Mouse (Mus musculus) limb, embryonic 14.5 days (tissue): ENCODE measurements around the gene Hist1h2ae. TPM values are rescaled to one million over a fixed set of nuclear protein-coding genes. Genes with fewer than 3 reads are reported as not detected.
"Not testable (repeated sequence)": the region's sequence is repeated elsewhere in the genome, so short reads cannot be mapped to it uniquely, and the experiment has no call there.

ENCODE experiments used
- ATAC-seq: fragments of 200-750 bp; cut with Nextera tagmentation; 2 replicates; pipeline ENCODE4 v1.8.0; 2017; ENCODE audit warnings: low read depth, moderate number of reproducible peaks, moderate TSS enrichment; ENCODE audit not compliant: low FRiP score
- DNase-seq: peaks from one replicate; pipeline ENCODE4 v3.0.0-alpha.2; 2015; ENCODE audit warnings: low spot score
- H3K27ac ChIP-seq: fragments of 300-500 bp; sonication (generic); replicated peaks from 2 replicates; pipeline ENCODE4 v1.5.1; 2014; ENCODE audit warnings: low read depth, mild to moderate bottlenecking, low read length, moderate library complexity, mixed read lengths
- H3K27me3 ChIP-seq: fragments of 300-500 bp; sonication (generic); 2 replicates; pipeline ENCODE4 v1.6.1; 2014; ENCODE audit warnings: low read length, mixed read lengths; ENCODE audit not compliant: control insufficient read depth, insufficient read depth
- H3K36me3 ChIP-seq: fragments of 300-500 bp; sonication (generic); 2 replicates; pipeline ENCODE4 v1.6.1; 2014; ENCODE audit warnings: mild to moderate bottlenecking, low read length, moderate library complexity, mixed read lengths; ENCODE audit not compliant: control insufficient read depth, insufficient read depth
- H3K4me1 ChIP-seq: fragments of 300-500 bp; sonication (generic); 2 replicates; pipeline ENCODE4 v1.6.1; 2014; ENCODE audit warnings: antibody characterized with exemption, low read length, mixed read lengths; ENCODE audit not compliant: control insufficient read depth, insufficient read depth
- H3K4me2 ChIP-seq: fragments of 300-500 bp; sonication (generic); replicated peaks from 2 replicates; pipeline ENCODE4 v1.6.1; 2014; ENCODE audit warnings: low read depth, mild to moderate bottlenecking, low read length, moderate library complexity; ENCODE audit not compliant: severe bottlenecking
- H3K4me3 ChIP-seq: fragments of 300-500 bp; sonication (generic); replicated peaks from 2 replicates; pipeline ENCODE4 v1.5.1; 2014; ENCODE audit warnings: low read length
- H3K9ac ChIP-seq: fragments of 300-500 bp; sonication (generic); 2 replicates; pipeline ENCODE4 v1.6.1; 2014; ENCODE audit warnings: mild to moderate bottlenecking, low read depth, low read length, moderate library complexity; ENCODE audit not compliant: severe bottlenecking
- H3K9me3 ChIP-seq: fragments of 300-500 bp; sonication (generic); 2 replicates; pipeline ENCODE4 v1.6.1; 2016; ENCODE audit warnings: low read length; ENCODE audit not compliant: control insufficient read depth
- POLR2A ChIP-seq: fragments of 200-500 bp; IDR thresholded peaks from 2 replicates; pipeline ENCODE4 v1.8.0; 2012; ENCODE audit warnings: inconsistent platforms, mild to moderate bottlenecking, moderate library complexity, borderline replicate concordance; ENCODE audit not compliant: insufficient read depth, insufficient read length; ENCODE audit errors: extremely low read depth
- WGBS: fragments of 180-500 bp; shearing (Covaris S2); extraction: QIAGEN DNeasy Blood & Tissue Kit; methylation state at CpG from one replicate; pipeline ENCODE4 v1.1.7; 2014; 5-methylcytosine and 5-hydroxymethylcytosine counted together
- polyA plus RNA-seq, 2 experiments: library from polyadenylated mRNA; depleted of rRNA in 1 of 2; stranded (reverse) in 1 of 2; unstranded in 1 of 2; fragments of >200 nt; fragmentation: Nextera tagmentation in 1 of 2; extraction: Ambion mirVana in 1 of 2; gene quantifications; 2 replicates each; pipeline versions ENCODE4 v1.2.1 to v1.2.3; 2012 to 2014

The Hist1h2ae gene
- polyA plus RNA-seq, 2 experiments = 19.8 to 103 TPM

DNA sequence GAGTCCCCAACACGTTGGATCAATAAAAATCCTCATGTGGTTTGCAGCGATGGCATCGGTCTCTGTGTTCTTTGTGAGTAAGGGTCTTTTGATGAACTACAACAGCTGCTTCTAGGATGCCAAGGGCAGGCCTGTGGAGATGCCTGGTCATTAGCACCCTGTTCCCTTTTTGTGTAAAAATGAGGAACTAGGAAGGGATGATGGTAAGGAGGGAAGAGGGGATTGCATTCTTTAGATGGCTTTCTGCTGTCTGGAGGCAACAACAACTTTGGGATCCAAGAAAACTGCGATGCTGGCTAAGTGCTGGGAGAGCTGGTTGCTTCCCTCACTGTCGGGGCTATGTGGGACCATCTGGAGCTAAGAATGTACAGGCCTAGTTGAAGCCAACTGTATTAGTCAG is 32.8 kb downstream of the Hist1h2ae start:
- Histone ChIP-seq H3K9me3 (no peaks in the 10 kb centered on the region), H3K4me2 (no peak overlapping the region), H3K27ac (no peak overlapping the region), H3K9ac (no peak overlapping the region), H3K27me3 (no peaks in the 10 kb centered on the region), H3K4me3 (no peak overlapping the region), H3K4me1 (peaks cover 11% of the 10 kb centered on the region), H3K36me3 (no peaks in the 10 kb centered on the region)
- WGBS = 51% methylated on average over 5 of the region's 5 CpGs
- no peak for ATAC-seq
- no peak for TF ChIP-seq POLR2A
- no peak for DNase-seq

DNA sequence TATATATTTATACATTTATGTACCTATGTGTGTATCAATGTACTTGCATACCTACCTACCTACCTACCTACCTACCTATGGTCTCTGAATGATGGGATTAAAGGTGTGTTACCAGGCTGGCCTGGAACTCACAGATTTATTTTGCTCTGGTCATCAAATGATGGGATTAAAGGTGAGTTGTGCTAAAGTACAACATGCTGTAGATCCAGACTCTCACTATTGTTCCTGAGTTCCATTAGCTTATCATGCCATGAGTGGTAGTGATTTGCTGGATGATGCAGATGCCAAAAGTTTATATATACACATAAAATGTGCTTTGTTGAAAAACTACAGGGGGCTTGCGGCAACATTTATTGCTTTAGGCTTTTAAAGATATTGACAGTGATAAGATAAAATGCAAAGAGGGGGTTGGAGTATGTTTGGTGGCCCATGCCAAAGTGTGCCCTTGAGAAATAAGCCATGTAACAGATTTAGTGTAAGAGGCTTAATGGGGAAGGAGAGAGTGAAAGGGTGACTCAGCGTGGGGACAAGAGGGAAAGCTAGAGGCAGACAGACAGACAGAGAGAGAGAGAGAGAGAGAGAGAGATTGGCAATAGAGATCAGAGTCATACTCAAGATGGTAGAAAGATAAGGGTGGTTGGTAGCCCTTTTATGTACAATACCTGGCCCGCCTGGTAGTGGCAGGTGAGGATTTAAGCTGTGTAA is 33.9 kb downstream of the Hist1h2ae start:
- Histone ChIP-seq H3K4me2 (peak overlapping the region; percentile 49), H3K4me3 (peak overlapping the region; percentile 55; the same call in 1 of the 2 replicates), H3K27ac (no peak overlapping the region), H3K9ac (no peak overlapping the region), H3K9me3 (no peaks in the 10 kb centered on the region), H3K4me1 (peaks cover 22% of the 10 kb centered on the region), H3K27me3 (no peaks in the 10 kb centered on the region), H3K36me3 (no peaks in the 10 kb centered on the region)
- TF ChIP-seq POLR2A = no peak
- WGBS = 65% methylated on average over 3 of the region's 3 CpGs
- no peak for DNase-seq
- ATAC-seq = no peak

DNA sequence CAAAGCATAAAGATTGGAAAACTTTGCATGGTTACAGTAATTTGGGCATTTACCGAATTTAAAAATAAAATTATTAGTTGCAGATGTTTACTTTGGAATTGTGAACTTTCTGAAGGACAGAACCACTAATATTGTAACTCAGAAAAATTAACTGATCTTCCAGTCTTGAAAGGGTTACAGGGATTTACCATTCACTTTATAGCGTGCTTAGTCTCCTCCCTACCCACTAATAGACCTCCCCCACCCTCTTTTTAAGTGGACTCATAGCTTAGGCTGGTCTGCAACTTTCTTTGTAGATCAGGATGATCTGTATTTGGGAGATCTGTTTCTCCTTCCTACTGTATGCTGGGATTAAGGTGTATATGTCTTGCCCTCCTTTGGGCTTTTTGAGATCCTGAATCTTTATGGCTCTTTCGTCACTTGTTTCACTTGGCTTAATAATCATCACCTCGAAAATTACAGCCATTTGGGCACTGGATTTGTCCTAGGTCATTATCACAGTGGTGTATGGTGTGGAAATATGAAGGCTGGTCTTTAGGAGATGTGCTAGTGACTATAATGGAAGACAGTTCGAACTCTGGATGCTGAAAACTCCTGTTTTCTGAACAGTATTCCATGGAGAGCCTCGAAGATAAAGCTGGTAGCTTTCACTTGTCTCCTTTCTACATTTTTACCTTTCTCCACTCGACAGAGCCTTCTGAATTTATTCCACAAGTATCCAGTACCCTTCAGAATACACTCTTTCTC is 34.8 kb downstream of the Hist1h2ae start:
- Histone ChIP-seq H3K9ac (peak overlapping the region; percentile 61), H3K27ac (peak overlapping the region; percentile 82), H3K4me1 (peaks cover 23% of the 10 kb centered on the region), H3K4me2 (peak overlapping the region; percentile 49), H3K27me3 (no peaks in the 10 kb centered on the region), H3K9me3 (no peaks in the 10 kb centered on the region), H3K36me3 (no peaks in the 10 kb centered on the region), H3K4me3 (peak overlapping the region; percentile 55)
- ATAC-seq (no peak), DNase-seq (no peak)
- 17% methylated on average over 7 of the region's 7 CpGs for WGBS
- 0 out of 2 replicates have a peak, but pooled peaks have one; percentile 25 for TF ChIP-seq POLR2A

DNA sequence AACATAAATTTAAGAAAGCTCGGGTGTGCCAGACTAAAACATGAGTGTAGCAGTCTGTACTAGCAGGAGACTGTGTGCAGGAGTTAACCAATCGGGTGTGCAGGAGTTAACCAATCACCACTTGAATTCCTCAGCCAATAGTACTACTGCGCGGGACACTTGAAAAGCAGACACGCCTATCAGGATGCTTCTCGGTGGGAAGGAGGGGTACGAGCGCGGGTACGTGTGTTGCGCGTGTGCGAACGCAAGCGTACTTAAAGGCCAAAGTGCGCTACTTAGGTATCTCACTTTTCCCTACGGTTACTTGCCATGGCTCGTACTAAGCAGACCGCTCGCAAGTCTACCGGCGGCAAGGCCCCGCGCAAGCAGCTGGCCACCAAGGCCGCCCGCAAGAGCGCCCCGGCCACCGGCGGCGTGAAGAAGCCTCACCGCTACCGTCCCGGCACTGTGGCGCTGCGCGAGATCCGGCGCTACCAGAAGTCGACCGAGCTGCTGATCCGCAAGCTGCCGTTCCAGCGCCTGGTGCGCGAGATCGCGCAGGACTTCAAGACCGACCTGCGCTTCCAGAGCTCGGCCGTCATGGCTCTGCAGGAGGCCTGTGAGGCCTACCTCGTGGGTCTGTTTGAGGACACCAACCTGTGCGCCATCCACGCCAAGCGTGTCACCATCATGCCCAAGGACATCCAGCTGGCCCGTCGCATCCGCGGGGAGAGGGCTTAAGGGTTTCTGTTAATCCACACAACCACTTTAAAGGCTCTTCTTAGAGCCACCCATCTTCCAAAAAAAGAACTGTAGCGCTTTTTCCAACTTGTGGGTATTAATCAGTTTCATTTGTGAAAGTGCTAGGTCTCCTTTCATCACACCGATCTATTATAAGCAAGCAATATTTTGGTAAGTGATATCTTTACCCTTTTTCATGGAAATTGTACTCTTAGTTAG is 35.6 kb downstream of the Hist1h2ae start, which contains the start of gene Hist1h3g:
Gene Hist1h3g, plus strand, starts transcription at position 286 of the 939 bp plus-strand sequence.
- TF ChIP-seq POLR2A = peak; percentile 73; the same call in 1 of the 2 replicates
- Histone ChIP-seq H3K4me1 (peaks cover 23% of the 10 kb centered on the region), H3K4me3 (peak within 1 kb of the TSS; percentile 55), H3K27ac (peak within 1 kb of the TSS; percentile 92), H3K9ac (peak within 1 kb of the TSS; percentile 76), H3K4me2 (peak within 1 kb of the TSS; percentile 49)
- WGBS = under 1% methylated on average over 26 of the region's 62 CpGs
- not testable (repeated sequence) for H3K27me3 ChIP-seq, H3K36me3 ChIP-seq, H3K9me3 ChIP-seq
- DNase-seq (peak; percentile 98), ATAC-seq (peak; percentile 88)
